Mouse (Mus musculus): ENCODE measurements around the gene Klf12.

DNA sequence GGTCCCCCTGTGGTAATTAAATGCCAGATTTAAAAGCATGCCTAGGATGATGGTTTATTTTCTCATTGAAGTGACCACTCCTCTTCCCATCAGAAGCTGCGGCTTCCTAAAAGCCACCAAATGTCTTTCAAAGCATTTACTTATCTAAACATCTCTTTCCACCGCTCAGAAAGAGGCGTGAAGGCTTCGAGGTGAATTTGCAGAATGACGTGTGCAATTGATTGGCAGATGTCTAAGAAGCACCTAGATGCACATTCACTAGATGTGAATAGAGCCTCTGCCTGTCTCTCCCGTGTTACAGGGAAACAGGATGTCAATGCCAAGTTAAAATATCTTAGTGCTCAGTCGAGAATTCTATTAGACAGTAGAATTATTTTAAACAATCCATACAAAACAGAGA lies 1.8 kb downstream of the Klf12 start:
- no peak for TF ChIP-seq CTCF (IDR thresholded peaks at IDR 0.05; ENCODE audit: insufficient read depth, low read depth, low read length)
- no peak for TF ChIP-seq POLR2A (IDR thresholded peaks at IDR 0.05; ENCODE audit: insufficient read depth, low read depth, low read length)
